Mouse (Mus musculus) forebrain, postnatal 0 days (tissue): ENCODE results near the gene 1700016D06Rik. TPM values are rescaled to one million over a fixed set of nuclear protein-coding genes. Genes with fewer than 3 reads are reported as not detected.

Experiments used
- ATAC-seq: fragments of 200-750 bp; cut with Nextera tagmentation; 2 replicates; pipeline ENCODE4 v1.8.0; 2017; ENCODE audit warnings: mild to moderate bottlenecking, moderate library complexity
- DNase-seq: peaks from one replicate; pipeline ENCODE4 v3.0.0-alpha.2; 2015
- H3K27ac ChIP-seq: fragments of 300-500 bp; sonication (generic); 2 replicates; pipeline ENCODE4 v1.5.1; 2014; ENCODE audit warnings: low read depth, mild to moderate bottlenecking, antibody characterized with exemption, low read length, moderate library complexity, mixed read lengths
- H3K27me3 ChIP-seq: fragments of 300-500 bp; sonication (generic); 2 replicates; pipeline ENCODE4 v1.6.1; 2014; ENCODE audit warnings: mild to moderate bottlenecking, low read length, mixed read lengths; ENCODE audit not compliant: insufficient read depth
- H3K36me3 ChIP-seq: fragments of 300-500 bp; sonication (generic); 2 replicates; pipeline ENCODE4 v1.6.1; 2014; ENCODE audit warnings: mild to moderate bottlenecking, moderate library complexity; ENCODE audit not compliant: insufficient read depth
- H3K4me1 ChIP-seq: fragments of 300-500 bp; sonication (generic); 2 replicates; pipeline ENCODE4 v1.6.1; 2014; ENCODE audit warnings: antibody characterized with exemption; ENCODE audit not compliant: insufficient read depth
- H3K4me2 ChIP-seq: fragments of 300-500 bp; sonication (generic); 2 replicates; pipeline ENCODE4 v1.6.1; 2014; ENCODE audit warnings: low read depth, mild to moderate bottlenecking, moderate library complexity
- H3K4me3 ChIP-seq: fragments of 300-500 bp; sonication (generic); 2 replicates; pipeline ENCODE4 v1.5.1; 2014; ENCODE audit warnings: low read depth, low read length, mixed read lengths
- H3K9ac ChIP-seq: fragments of 300-500 bp; sonication (generic); 2 replicates; pipeline ENCODE4 v1.6.1; 2014; ENCODE audit warnings: mild to moderate bottlenecking
- H3K9me3 ChIP-seq: fragments of 300-500 bp; sonication (generic); 2 replicates; pipeline ENCODE4 v1.6.1; 2016; ENCODE audit warnings: low read length
- CTCF ChIP-seq: sonication (generic); IDR thresholded peaks from 2 replicates; pipeline ENCODE4 v1.5.1; 2016; ENCODE audit warnings: antibody characterized with exemption, control low read depth, low read depth
- WGBS: fragments of 180-500 bp; shearing (Covaris S2); extraction: QIAGEN DNeasy Blood & Tissue Kit; methylation state at CpG from one replicate; pipeline ENCODE4 v1.1.7; 2014; 5-methylcytosine and 5-hydroxymethylcytosine counted together
- polyA plus RNA-seq: library from polyadenylated mRNA; unstranded; fragments of >200 nt; fragmentation: Nextera tagmentation; extraction: Ambion mirVana; gene quantifications from 2 replicates; pipeline ENCODE4 v1.2.1, GENCODE M21; 2015
- total RNA-seq: library from RNA; depleted of rRNA; stranded (reverse); fragments of >200 nt; gene quantifications from 2 replicates; pipeline ENCODE4 v1.2.3, GENCODE M21; 2014

Gene 1700016D06Rik
- total and polyA plus RNA-seq, 2 experiments from 2014 or later, result 0.22 TPM; not detected in 1

GRCm38 (mm10) chr8:11712244-11712643, 11.4 kb upstream of the 1700016D06Rik start:
- H3K9ac ChIP-seq, result no peak overlapping the region
- H3K36me3 ChIP-seq, result no peaks in the 10 kb centered on the region
- H3K4me3 ChIP-seq, result no peak overlapping the region
- H3K4me1 ChIP-seq, result no peaks in the 10 kb centered on the region
- no peaks in the 10 kb centered on the region for H3K9me3 ChIP-seq
- 86% methylated on average over 6 of the region's 6 CpGs for WGBS
- no peaks in the 10 kb centered on the region for H3K27me3 ChIP-seq
- H3K27ac ChIP-seq, result no peak overlapping the region
- no peak overlapping the region for H3K4me2 ChIP-seq
- peak; percentile 53 for TF ChIP-seq CTCF
- no peak for DNase-seq
- ATAC-seq, result no peak

GRCm38 (mm10) chr8:11710415-11710814, 9.6 kb upstream of the 1700016D06Rik start:
- no peak overlapping the region for H3K27ac ChIP-seq
- peaks cover 4% of the 10 kb centered on the region; the same call in 1 of the 2 replicates for H3K4me1 ChIP-seq
- H3K36me3 ChIP-seq, result no peaks in the 10 kb centered on the region
- ATAC-seq (no peak), DNase-seq (no peak)
- no peak for TF ChIP-seq CTCF
- no peaks in the 10 kb centered on the region for H3K9me3 ChIP-seq
- WGBS, result 42% methylated on average over 5 of the region's 5 CpGs
- no peak overlapping the region for H3K4me3 ChIP-seq
- H3K4me2 ChIP-seq, result no peak overlapping the region
- no peaks in the 10 kb centered on the region for H3K27me3 ChIP-seq
- no peak overlapping the region for H3K9ac ChIP-seq

GRCm38 (mm10) chr8:11709542-11709941, 8.7 kb upstream of the 1700016D06Rik start:
- ATAC-seq (no peak), DNase-seq (no peak)
- Histone ChIP-seq H3K27ac (no peak overlapping the region), H3K4me1 (peaks cover 4% of the 10 kb centered on the region; the same call in 1 of the 2 replicates), H3K27me3 (no peaks in the 10 kb centered on the region), H3K4me3 (no peak overlapping the region), H3K4me2 (no peak overlapping the region), H3K9me3 (no peaks in the 10 kb centered on the region), H3K36me3 (no peaks in the 10 kb centered on the region), H3K9ac (no peak overlapping the region)
- 90% methylated on average over 3 of the region's 3 CpGs for WGBS
- no peak for TF ChIP-seq CTCF

- Histone ChIP-seq H3K4me3 (no peak overlapping the region), H3K4me1 (peaks cover 4% of the 10 kb centered on the region; the same call in 1 of the 2 replicates), H3K36me3 (no peaks in the 10 kb centered on the region), H3K27me3 (no peaks in the 10 kb centered on the region), H3K4me2 (no peak overlapping the region), H3K9ac (no peak overlapping the region), H3K27ac (no peak overlapping the region), H3K9me3 (no peaks in the 10 kb centered on the region)
- ATAC-seq (no peak), DNase-seq (no peak)
- no peak for TF ChIP-seq CTCF
- 54% methylated on average over 2 of the region's 2 CpGs for WGBS
Measured at GRCm38 (mm10) chr8:11708815-11709214, 8.0 kb upstream of the 1700016D06Rik start.

GRCm38 (mm10) chr8:11707701-11708100, 6.8 kb upstream of the 1700016D06Rik start:
- Histone ChIP-seq H3K36me3 (no peaks in the 10 kb centered on the region), H3K4me2 (no peak overlapping the region), H3K9ac (no peak overlapping the region), H3K4me3 (no peak overlapping the region), H3K27me3 (no peaks in the 10 kb centered on the region), H3K4me1 (peaks cover 4% of the 10 kb centered on the region; the same call in 1 of the 2 replicates), H3K27ac (no peak overlapping the region), H3K9me3 (no peaks in the 10 kb centered on the region)
- 29% methylated on average over 3 of the region's 3 CpGs for WGBS
- no peak for TF ChIP-seq CTCF
- ATAC-seq, result no peak
- no peak for DNase-seq

GRCm38 (mm10) chr8:11705818-11706217, 5.0 kb upstream of the 1700016D06Rik start:
- Histone ChIP-seq H3K4me3 (no peak overlapping the region), H3K9me3 (no peaks in the 10 kb centered on the region), H3K27ac (peak overlapping the region; percentile 17), H3K4me2 (no peak overlapping the region), H3K9ac (no peak overlapping the region), H3K4me1 (peaks cover 4% of the 10 kb centered on the region; the same call in 1 of the 2 replicates), H3K27me3 (no peaks in the 10 kb centered on the region), H3K36me3 (no peaks in the 10 kb centered on the region)
- TF ChIP-seq CTCF, result no peak
- ATAC-seq (peak; percentile 42), DNase-seq (peak; percentile 47)
- 75% methylated on average over 12 of the region's 12 CpGs for WGBS

GRCm38 (mm10) chr8:11704716-11705420, 4.0 kb upstream of the 1700016D06Rik start:
- peaks cover 4% of the 10 kb centered on the region; the same call in 1 of the 2 replicates for H3K4me1 ChIP-seq
- no peak overlapping the region for H3K4me3 ChIP-seq
- no peaks in the 10 kb centered on the region for H3K36me3 ChIP-seq
- ATAC-seq (no peak), DNase-seq (no peak)
- TF ChIP-seq CTCF, result no peak
- no peaks in the 10 kb centered on the region for H3K27me3 ChIP-seq
- H3K9me3 ChIP-seq, result no peaks in the 10 kb centered on the region
- H3K27ac ChIP-seq, result no peak overlapping the region
- H3K4me2 ChIP-seq, result no peak overlapping the region
- WGBS, result 71% methylated on average over 6 of the region's 6 CpGs
- no peak overlapping the region for H3K9ac ChIP-seq
